Mouse (Mus musculus) hindbrain, embryonic 15.5 days (tissue): ENCODE measurements around the gene Dclk3. TPM values are rescaled to one million over a fixed set of nuclear protein-coding genes. Genes with fewer than 3 reads are reported as not detected.

Experiments used
- ATAC-seq: fragments of 200-750 bp; cut with Nextera tagmentation; 2 replicates; pipeline ENCODE4 v1.8.0; 2017; ENCODE audit warnings: low read depth, moderate number of reproducible peaks, moderate TSS enrichment; ENCODE audit not compliant: low FRiP score
- H3K27ac ChIP-seq: fragments of 300-500 bp; sonication (generic); replicated peaks from 2 replicates; pipeline ENCODE4 v1.5.1; 2015; ENCODE audit warnings: mild to moderate bottlenecking, inconsistent platforms
- H3K27me3 ChIP-seq: fragments of 300-500 bp; sonication (generic); 2 replicates; pipeline ENCODE4 v1.6.1; 2015; ENCODE audit warnings: control low read depth, inconsistent platforms
- H3K36me3 ChIP-seq: fragments of 300-500 bp; sonication (generic); 2 replicates; pipeline ENCODE4 v1.6.1; 2015; ENCODE audit warnings: control low read depth, inconsistent platforms
- H3K4me1 ChIP-seq: fragments of 300-500 bp; sonication (generic); replicated peaks from 2 replicates; pipeline ENCODE4 v1.6.1; 2015; ENCODE audit warnings: control low read depth, inconsistent platforms
- H3K4me2 ChIP-seq: fragments of 300-500 bp; sonication (generic); 2 replicates; pipeline ENCODE4 v1.6.1; 2015; ENCODE audit warnings: moderate library complexity, mild to moderate bottlenecking, inconsistent platforms
- H3K4me3 ChIP-seq: fragments of 300-500 bp; sonication (generic); 2 replicates; pipeline ENCODE4 v1.5.1; 2015; ENCODE audit warnings: mild to moderate bottlenecking, inconsistent platforms
- H3K9ac ChIP-seq: fragments of 300-500 bp; sonication (generic); 2 replicates; pipeline ENCODE4 v1.6.1; 2015; ENCODE audit warnings: inconsistent platforms
- H3K9me3 ChIP-seq: fragments of 300-500 bp; sonication (generic); 2 replicates; pipeline ENCODE4 v1.6.1; 2016; ENCODE audit warnings: control low read depth, inconsistent platforms
- WGBS: fragments of 180-500 bp; shearing (Covaris S2); methylation state at CpG from one replicate; pipeline ENCODE4 v1.1.7; 2015; 5-methylcytosine and 5-hydroxymethylcytosine counted together
- polyA plus RNA-seq: library from polyadenylated mRNA; unstranded; fragments of >200 nt; fragmentation: Nextera tagmentation; extraction: Ambion mirVana; gene quantifications from 2 replicates; pipeline ENCODE4 v1.2.1, GENCODE M21; 2015

Gene Dclk3
- 6.7 and 7.6 TPM in 2 replicates for polyA plus RNA-seq

GRCm38 (mm10) chr9:111438904-111439835, at the start of gene Dclk3:
Gene Dclk3 (plus strand): TSS chr9:111439081.
- no peaks in the 10 kb centered on the region for H3K9me3 ChIP-seq
- peaks cover 13% of the 10 kb centered on the region; the same call in 1 of the 2 replicates for H3K27me3 ChIP-seq
- H3K4me2 ChIP-seq, result peak within 1 kb of the TSS; percentile 63
- no peaks in the 10 kb centered on the region for H3K36me3 ChIP-seq
- H3K4me1 ChIP-seq, result peaks cover 8% of the 10 kb centered on the region
- peak within 1 kb of the TSS; percentile 50 for H3K4me3 ChIP-seq
- H3K27ac ChIP-seq, result no peak within 1 kb of the TSS
- peak; percentile 73 for ATAC-seq
- 3% methylated on average over 38 of the region's 57 CpGs for WGBS
- peak within 1 kb of the TSS; percentile 53 for H3K9ac ChIP-seq

GRCm38 (mm10) chr9:111390016-111390415, 48.9 kb upstream of the Dclk3 start:
- Histone ChIP-seq H3K27me3 (no peaks in the 10 kb centered on the region), H3K4me3 (no peak overlapping the region), H3K9ac (no peak overlapping the region), H3K36me3 (peaks cover 8% of the 10 kb centered on the region; the same call in 1 of the 2 replicates), H3K9me3 (no peaks in the 10 kb centered on the region), H3K4me2 (no peak overlapping the region), H3K4me1 (no peaks in the 10 kb centered on the region), H3K27ac (no peak overlapping the region)
- 66% methylated on average over 9 of the region's 9 CpGs for WGBS
- no peak for ATAC-seq

DNA sequence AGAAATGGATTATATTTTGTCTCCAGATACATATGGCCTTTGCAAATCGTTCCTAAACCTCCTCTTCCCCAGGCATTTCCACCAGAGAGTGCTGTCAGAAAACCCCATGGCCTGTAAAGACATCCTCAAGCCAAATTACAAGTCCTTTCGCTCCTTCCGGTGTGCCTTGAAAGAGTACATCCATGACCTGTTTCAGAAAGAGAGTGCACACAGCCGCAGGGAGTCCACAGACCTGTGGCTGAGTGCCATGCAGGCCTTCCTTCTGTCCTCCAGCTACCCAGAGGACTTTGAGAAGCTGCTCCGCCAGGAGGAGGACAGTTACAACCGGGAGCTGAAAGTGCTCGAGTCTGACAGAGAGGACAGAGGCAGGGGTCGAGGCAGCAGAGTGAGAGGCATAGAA, 47.8 kb upstream of the Dclk3 start:
- no peak for ATAC-seq
- Histone ChIP-seq H3K9ac (no peak overlapping the region), H3K4me2 (no peak overlapping the region), H3K4me1 (no peaks in the 10 kb centered on the region), H3K9me3 (no peaks in the 10 kb centered on the region), H3K27me3 (no peaks in the 10 kb centered on the region), H3K27ac (no peak overlapping the region), H3K4me3 (no peak overlapping the region), H3K36me3 (peaks cover 3% of the 10 kb centered on the region; the same call in 1 of the 2 replicates)
- 84% methylated on average over 8 of the region's 8 CpGs for whole genome bisulfite sequencing

- Histone ChIP-seq H3K4me1 (no peaks in the 10 kb centered on the region), H3K27ac (no peak overlapping the region), H3K9me3 (no peaks in the 10 kb centered on the region), H3K4me3 (no peak overlapping the region), H3K36me3 (peaks cover 3% of the 10 kb centered on the region; the same call in 1 of the 2 replicates), H3K27me3 (no peaks in the 10 kb centered on the region), H3K9ac (no peak overlapping the region), H3K4me2 (no peak overlapping the region)
- 91% methylated on average over 18 of the region's 18 CpGs for WGBS
- no peak for ATAC-seq
These were observed 46.9 kb upstream of the Dclk3 start for GRCm38 (mm10) chr9:111391926-111392442.

GRCm38 (mm10) chr9:111395265-111395664, 43.6 kb upstream of the Dclk3 start:
- H3K9me3 ChIP-seq, result no peaks in the 10 kb centered on the region
- H3K27ac ChIP-seq, result no peak overlapping the region
- no peak overlapping the region for H3K9ac ChIP-seq
- 65% methylated on average over 5 of the region's 5 CpGs for WGBS
- no peak overlapping the region for H3K4me3 ChIP-seq
- no peak for ATAC-seq
- H3K27me3 ChIP-seq, result no peaks in the 10 kb centered on the region
- H3K4me2 ChIP-seq, result no peak overlapping the region
- peaks cover 3% of the 10 kb centered on the region; the same call in 1 of the 2 replicates for H3K36me3 ChIP-seq
- H3K4me1 ChIP-seq, result no peaks in the 10 kb centered on the region

DNA sequence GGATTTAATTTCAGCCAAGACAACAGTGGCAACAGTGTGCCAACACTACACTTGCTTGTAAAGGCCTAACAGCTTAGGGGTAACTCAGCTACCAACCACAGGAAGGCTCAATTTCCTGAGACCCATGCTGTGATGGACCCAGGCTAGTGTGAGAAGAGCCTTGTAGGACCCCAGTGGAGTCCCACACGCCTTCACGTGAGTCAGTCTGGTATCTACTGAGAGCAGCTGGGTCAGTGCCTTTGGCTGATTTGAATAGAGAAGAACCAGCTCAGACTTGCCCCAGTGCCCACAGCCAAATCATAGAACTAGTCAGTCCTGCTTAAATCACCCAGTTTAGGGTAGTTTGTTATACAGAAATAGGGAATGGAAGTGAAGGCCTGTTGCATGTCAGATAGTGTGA, 40.8 kb upstream of the Dclk3 start:
- no peak for ATAC-seq
- no peak overlapping the region for H3K9ac ChIP-seq
- no peaks in the 10 kb centered on the region for H3K9me3 ChIP-seq
- H3K27ac ChIP-seq, result no peak overlapping the region
- no peaks in the 10 kb centered on the region for H3K27me3 ChIP-seq
- H3K36me3 ChIP-seq, result 0 out of 2 replicates have a peak, but pooled peaks cover 3% of the 10 kb centered on the region
- no peaks in the 10 kb centered on the region for H3K4me1 ChIP-seq
- WGBS, result 90% methylated on average over 2 of the region's 2 CpGs
- no peak overlapping the region for H3K4me3 ChIP-seq
- no peak overlapping the region for H3K4me2 ChIP-seq

GRCm38 (mm10) chr9:111400089-111400488, 38.8 kb upstream of the Dclk3 start:
- 92% methylated on average over 4 of the region's 4 CpGs for WGBS
- no peak overlapping the region for H3K9ac ChIP-seq
- H3K4me2 ChIP-seq, result no peak overlapping the region
- H3K27ac ChIP-seq, result no peak overlapping the region
- H3K4me3 ChIP-seq, result no peak overlapping the region
- no peaks in the 10 kb centered on the region for H3K9me3 ChIP-seq
- no peaks in the 10 kb centered on the region for H3K36me3 ChIP-seq
- no peak for ATAC-seq
- H3K27me3 ChIP-seq, result no peaks in the 10 kb centered on the region
- no peaks in the 10 kb centered on the region for H3K4me1 ChIP-seq

DNA sequence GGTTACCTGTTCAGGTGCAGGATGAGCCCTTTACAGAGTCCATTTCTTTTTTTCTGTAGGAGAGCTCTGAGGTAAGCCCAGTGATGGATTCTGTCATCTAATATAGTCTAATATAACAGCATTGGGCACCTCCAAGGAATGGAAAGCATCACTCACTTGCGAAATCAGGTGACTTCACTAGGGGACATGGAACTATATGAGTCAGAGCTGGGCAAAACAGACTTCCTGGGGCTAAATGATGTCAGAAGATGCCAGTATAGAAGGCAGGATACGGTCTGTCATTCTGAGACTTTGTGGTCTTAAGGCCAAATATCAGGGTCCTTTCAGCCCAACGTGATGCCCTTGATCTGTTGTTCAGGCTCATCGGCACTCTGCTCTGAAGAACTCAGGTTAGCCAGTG, 35.7 kb upstream of the Dclk3 start:
- ATAC-seq, result no peak
- Histone ChIP-seq H3K4me2 (no peak overlapping the region), H3K9me3 (no peaks in the 10 kb centered on the region), H3K36me3 (no peaks in the 10 kb centered on the region), H3K9ac (no peak overlapping the region), H3K4me3 (no peak overlapping the region), H3K27ac (no peak overlapping the region), H3K4me1 (no peaks in the 10 kb centered on the region), H3K27me3 (no peaks in the 10 kb centered on the region)
- WGBS, result 95% methylated on average over 4 of the region's 4 CpGs

GRCm38 (mm10) chr9:111404346-111405079, 34.4 kb upstream of the Dclk3 start:
- no peaks in the 10 kb centered on the region for H3K36me3 ChIP-seq
- no peak overlapping the region for H3K9ac ChIP-seq
- WGBS, result 91% methylated on average over 12 of the region's 12 CpGs
- no peaks in the 10 kb centered on the region for H3K9me3 ChIP-seq
- no peaks in the 10 kb centered on the region for H3K27me3 ChIP-seq
- H3K27ac ChIP-seq, result no peak overlapping the region
- ATAC-seq, result no peak
- no peak overlapping the region for H3K4me3 ChIP-seq
- H3K4me1 ChIP-seq, result no peaks in the 10 kb centered on the region
- no peak overlapping the region for H3K4me2 ChIP-seq

DNA sequence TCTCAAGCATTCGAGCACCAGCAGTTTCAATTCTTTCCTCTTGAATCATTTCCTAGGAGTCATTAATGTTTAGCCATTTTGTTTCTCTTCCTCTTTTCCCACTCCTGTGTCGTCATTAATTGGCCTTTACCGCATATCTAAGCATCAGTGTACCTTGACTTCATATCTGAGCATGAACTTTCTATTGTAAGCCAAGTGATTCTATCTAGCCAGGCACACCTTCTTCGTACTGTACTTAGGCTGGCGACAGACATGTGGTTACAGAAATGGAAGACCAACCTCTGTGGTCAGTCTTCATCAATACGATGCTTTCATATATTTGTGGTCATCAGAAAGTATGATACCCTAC, 33.8 kb upstream of the Dclk3 start:
- 88% methylated on average over 6 of the region's 6 CpGs for WGBS
- ATAC-seq, result no peak
- H3K36me3 ChIP-seq, result no peaks in the 10 kb centered on the region

DNA sequence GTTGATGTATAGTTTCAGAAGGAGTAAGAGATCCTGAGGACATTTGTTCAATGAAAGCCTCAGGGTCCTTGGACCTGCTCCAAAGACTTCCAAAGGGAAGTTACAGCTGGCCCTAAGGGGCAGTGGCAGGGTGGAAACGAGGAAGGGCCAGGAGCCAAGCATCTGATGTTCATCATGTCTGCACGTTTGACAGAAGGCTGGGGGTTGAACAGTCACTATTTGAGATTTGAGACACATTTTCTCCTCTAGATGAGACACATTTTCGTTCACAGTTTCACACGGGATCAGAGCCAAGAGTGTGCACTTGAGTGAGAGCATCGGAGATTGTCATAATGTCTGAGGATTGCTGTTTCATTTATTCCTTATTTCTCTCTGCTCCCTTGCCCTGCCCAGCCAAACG, 30.9 kb upstream of the Dclk3 start:
- no peak overlapping the region for H3K4me2 ChIP-seq
- ATAC-seq, result no peak
- no peaks in the 10 kb centered on the region for H3K36me3 ChIP-seq
- H3K27ac ChIP-seq, result no peak overlapping the region
- no peak overlapping the region for H3K9ac ChIP-seq
- H3K4me1 ChIP-seq, result peaks cover 16% of the 10 kb centered on the region
- H3K9me3 ChIP-seq, result no peaks in the 10 kb centered on the region
- WGBS, result 67% methylated on average over 6 of the region's 6 CpGs
- no peaks in the 10 kb centered on the region for H3K27me3 ChIP-seq
- H3K4me3 ChIP-seq, result no peak overlapping the region

More for the DNA sequence above, 33.8 kb upstream of the Dclk3 start:
- Histone ChIP-seq H3K27ac (no peak overlapping the region), H3K9me3 (no peaks in the 10 kb centered on the region), H3K4me2 (no peak overlapping the region), H3K27me3 (no peaks in the 10 kb centered on the region), H3K4me3 (no peak overlapping the region), H3K9ac (no peak overlapping the region), H3K4me1 (no peaks in the 10 kb centered on the region)

GRCm38 (mm10) chr9:111408427-111408826, 30.5 kb upstream of the Dclk3 start:
- H3K4me2 ChIP-seq, result no peak overlapping the region
- H3K9me3 ChIP-seq, result no peaks in the 10 kb centered on the region
- no peak overlapping the region for H3K27ac ChIP-seq
- no peak overlapping the region for H3K4me3 ChIP-seq
- ATAC-seq, result no peak
- 83% methylated on average over 10 of the region's 10 CpGs for WGBS
- H3K9ac ChIP-seq, result no peak overlapping the region
- peaks cover 19% of the 10 kb centered on the region for H3K4me1 ChIP-seq
- no peaks in the 10 kb centered on the region for H3K36me3 ChIP-seq
- no peaks in the 10 kb centered on the region for H3K27me3 ChIP-seq
